In genomic region chr6:97145156-97145555, GRCm38 (mm10) we compare ENCODE assay signal across 14 mouse cellular contexts. TPM values are rescaled to one million over a fixed set of nuclear protein-coding genes. Genes with fewer than 3 reads are reported as not detected.
DNase-seq lines count a peak whose midpoint lies in the region; ATAC-seq lines count a peak whose summit lies in the region.
"Had no signal": no experiment of that assay in that cellular context is flagged by ENCODE, and none has a peak within 500 bp of the region (broad histone marks: within the 10 kb centered on the region; RNA-seq: fewer than 3 reads in every experiment).

No protein-coding gene starts in this region.

- H3K27ac ChIP-seq in kidney, embryonic 15.5 days = peak overlapping the region; percentile 45; the same call in 1 of the 2 replicates
- H3K27ac ChIP-seq in hindbrain, embryonic 12.5 days = no peak overlapping the region
- H3K27ac ChIP-seq: hindbrain, postnatal 0 days; stomach, embryonic 15.5 days had no signal

- peak overlapping the region; percentile 97 for H3K4me2 ChIP-seq in kidney, embryonic 15.5 days
- no peak overlapping the region for H3K4me2 ChIP-seq in hindbrain, embryonic 12.5 days (replicated peaks)
- H3K4me2 ChIP-seq: stomach, embryonic 15.5 days had no signal

- DNase-seq in kidney, postnatal 36 days = no peak
- DNase-seq in adrenal gland, adult 8-10 months = peak; percentile 76
- DNase-seq in gastrocnemius, postnatal 36 days = peak; percentile 56 to 66
- peak; percentile 70 for DNase-seq in lung, postnatal 14 days
- no peak for DNase-seq in cerebellum, adult 11-12 months
- DNase-seq: cerebellum, postnatal 14 days had no signal

- H3K36me3 ChIP-seq in kidney, embryonic 15.5 days = peaks cover 8% of the 10 kb centered on the region; the same call in 1 of the 2 replicates
- 0 out of 2 replicates have a peak, but pooled peaks cover 5% of the 10 kb centered on the region for H3K36me3 ChIP-seq in hindbrain, embryonic 12.5 days
- H3K36me3 ChIP-seq: stomach, embryonic 15.5 days had no signal

- ATAC-seq in kidney, embryonic 15.5 days (replicated peaks; ENCODE audit: low FRiP score) = no peak
- ATAC-seq in hindbrain, embryonic 12.5 days (ENCODE audit: low FRiP score) = no peak
- no peak for ATAC-seq in monocyte, adult 5-6 weeks (replicated peaks; ENCODE audit: insufficient number of reproducible peaks, low FRiP score, low TSS enrichment, poor library complexity, severe bottlenecking)
- ATAC-seq: activated CD4-positive, CD25-positive, alpha-beta regulatory T cell, adult 4 months; forebrain, embryonic 14.5 days; hindbrain, postnatal 0 days had no signal

- H3K9ac ChIP-seq in kidney, embryonic 15.5 days = no peak overlapping the region
- no peak overlapping the region for H3K9ac ChIP-seq in hindbrain, embryonic 12.5 days
- H3K9ac ChIP-seq: stomach, embryonic 15.5 days had no signal

- peaks cover 30% of the 10 kb centered on the region for H3K4me1 ChIP-seq in kidney, embryonic 15.5 days
- H3K4me1 ChIP-seq in hindbrain, embryonic 12.5 days = peaks cover 30% of the 10 kb centered on the region

- 81% methylated on average over 7 of the region's 7 CpGs for WGBS in kidney, embryonic 15.5 days
- WGBS in hindbrain, embryonic 12.5 days = 85% methylated on average over 7 of the region's 7 CpGs

- H3K4me3 ChIP-seq in kidney, embryonic 15.5 days (replicated peaks) = no peak overlapping the region
- H3K4me3 ChIP-seq in hindbrain, embryonic 12.5 days = no peak overlapping the region
- H3K4me3 ChIP-seq: midbrain, embryonic 10.5 days; stomach, embryonic 15.5 days had no signal

- H3K9me3 ChIP-seq in kidney, embryonic 15.5 days (replicated peaks) = no peaks in the 10 kb centered on the region
- H3K9me3 ChIP-seq in hindbrain, embryonic 12.5 days (replicated peaks) = no peaks in the 10 kb centered on the region
- H3K9me3 ChIP-seq: midbrain, embryonic 10.5 days; stomach, embryonic 15.5 days had no signal

- intact Hi-C loops in gastrocnemius, postnatal 36 days (cut with DNase I) = no loop called here

- no peaks in the 10 kb centered on the region for H3K27me3 ChIP-seq in kidney, embryonic 15.5 days
- no peaks in the 10 kb centered on the region for H3K27me3 ChIP-seq in hindbrain, embryonic 12.5 days
- H3K27me3 ChIP-seq: stomach, embryonic 15.5 days had no signal

RNA-seq across cellular contexts. Expression of gene Eogt, which starts 3.8 kb away (rescaled TPM):
- polyA plus RNA-seq in kidney, embryonic 15.5 days (2015; fragmentation: Nextera tagmentation; extraction: Ambion mirVana) = 18.7 and 20.1 TPM in 2 replicates
- total RNA-seq in adrenal gland, adult 8-10 months (2022) = 10 to 100 TPM; 31.5 to 56.0 (median 44.0) TPM
- total RNA-seq in gastrocnemius, postnatal 36 days (2021) = 1 to 10 TPM; 6.1 to 6.6 TPM
- 12.2 and 12.6 TPM in 2 replicates for polyA plus RNA-seq in hindbrain, embryonic 12.5 days (2016; fragmentation: Nextera tagmentation; extraction: Ambion mirVana)
- 3.0 to 8.6 TPM (median 7.9 TPM) in 3 replicates for total RNA-seq in monocyte, adult 5-6 weeks (2017)

RNA-seq across cellular contexts. Expression of gene Tmf1, which starts 33.8 kb away (rescaled TPM):
- polyA plus RNA-seq in kidney, embryonic 15.5 days (2015; fragmentation: Nextera tagmentation; extraction: Ambion mirVana) = 34.7 and 39.5 TPM in 2 replicates
- 10 to 100 TPM; 45.7 to 50.8 (median 47.5) TPM for total RNA-seq in adrenal gland, adult 8-10 months (2022)
- total RNA-seq in gastrocnemius, postnatal 36 days (2021) = 10 to 100 TPM; 37.4 to 42.6 TPM
- 38.0 and 45.7 TPM in 2 replicates for polyA plus RNA-seq in hindbrain, embryonic 12.5 days (2016; fragmentation: Nextera tagmentation; extraction: Ambion mirVana)
- 210 to 231 TPM (median 230 TPM) in 3 replicates for total RNA-seq in monocyte, adult 5-6 weeks (2017)

Comparison
In these comparisons a context has a peak if more than half of its experiments do, and no peak if none do; other contexts are left out.
1. DNase-seq: peak in adrenal gland, adult 8-10 months (single experiment), gastrocnemius, postnatal 36 days (2 of 2) and lung, postnatal 14 days (single experiment); none in kidney, postnatal 36 days (0 of 2) and cerebellum, adult 11-12 months (single experiment).